Mouse (Mus musculus) midbrain, postnatal 0 days (tissue): ENCODE data around the gene Xpc. TPM values are rescaled to one million over a fixed set of nuclear protein-coding genes. Genes with fewer than 3 reads are reported as not detected.
A peak's percentile ranks its signal among the peaks of the same experiment; 100 is the strongest.

Experiments
- ATAC-seq: fragments of 200-750 bp; cut with Nextera tagmentation; 2 replicates; pipeline ENCODE4 v1.8.0; 2017; ENCODE audit warnings: moderate number of reproducible peaks, mild to moderate bottlenecking, moderate TSS enrichment, moderate library complexity; ENCODE audit not compliant: low FRiP score
- DNase-seq: peaks from one replicate; pipeline ENCODE4 v3.0.0-alpha.2; 2015; ENCODE audit warnings: low spot score
- H3K27ac ChIP-seq: fragments of 300-500 bp; sonication (generic); 2 replicates; pipeline ENCODE4 v1.5.1; 2014; ENCODE audit warnings: low read depth, mild to moderate bottlenecking, low read length, mixed read lengths
- H3K27me3 ChIP-seq: fragments of 300-500 bp; sonication (generic); 2 replicates; pipeline ENCODE4 v1.6.1; 2014; ENCODE audit warnings: low read length, control low read depth, mixed read lengths; ENCODE audit not compliant: insufficient read depth
- H3K36me3 ChIP-seq: fragments of 300-500 bp; sonication (generic); 2 replicates; pipeline ENCODE4 v1.6.1; 2014; ENCODE audit warnings: low read length, control low read depth, mixed read lengths; ENCODE audit not compliant: insufficient read depth
- H3K4me1 ChIP-seq: fragments of 300-500 bp; sonication (generic); 2 replicates; pipeline ENCODE4 v1.6.1; 2014; ENCODE audit warnings: mild to moderate bottlenecking, control low read depth, antibody characterized with exemption, low read length, mixed read lengths; ENCODE audit not compliant: insufficient read depth
- H3K4me2 ChIP-seq: fragments of 300-500 bp; sonication (generic); 2 replicates; pipeline ENCODE4 v1.6.1; 2014; ENCODE audit warnings: low read depth, mild to moderate bottlenecking, low read length, mixed read lengths; ENCODE audit not compliant: poor library complexity, severe bottlenecking
- H3K4me3 ChIP-seq: fragments of 300-500 bp; sonication (generic); 2 replicates; pipeline ENCODE4 v1.5.1; 2014; ENCODE audit warnings: low read depth, mild to moderate bottlenecking, low read length, moderate library complexity
- H3K9ac ChIP-seq: fragments of 300-500 bp; sonication (generic); replicated peaks from 2 replicates; pipeline ENCODE4 v1.6.1; 2014; ENCODE audit warnings: mild to moderate bottlenecking, low read length, moderate library complexity, mixed read lengths; ENCODE audit not compliant: poor library complexity, severe bottlenecking
- H3K9me3 ChIP-seq: fragments of 300-500 bp; sonication (generic); 2 replicates; pipeline ENCODE4 v1.6.1; 2016; ENCODE audit warnings: low read length, control low read depth
- CTCF ChIP-seq: IDR thresholded peaks from 2 replicates; pipeline ENCODE4 v1.5.1; 2016; ENCODE audit warnings: antibody characterized with exemption, mild to moderate bottlenecking
- WGBS: fragments of 180-500 bp; shearing (Covaris S2); extraction: QIAGEN DNeasy Blood & Tissue Kit; methylation state at CpG from one replicate; pipeline ENCODE4 v1.1.7; 2014; 5-methylcytosine and 5-hydroxymethylcytosine counted together
- polyA plus RNA-seq: library from polyadenylated mRNA; unstranded; fragments of >200 nt; fragmentation: Nextera tagmentation; extraction: Ambion mirVana; gene quantifications from 2 replicates; pipeline ENCODE4 v1.2.1, GENCODE M21; 2015
- total RNA-seq: library from RNA; depleted of rRNA; stranded (reverse); fragments of >200 nt; gene quantifications from 2 replicates; pipeline ENCODE4 v1.2.3, GENCODE M21; 2014; rRNA removed

The Xpc gene
- total and polyA plus RNA-seq, 2 experiments from 2014 or later = 12.3 to 14.3 TPM

GRCm38 (mm10) chr6:91445316-91445715 lies 70.4 kb downstream of the Xpc start:
- H3K9me3 ChIP-seq = no peaks in the 10 kb centered on the region
- no peaks in the 10 kb centered on the region for H3K27me3 ChIP-seq
- H3K4me2 ChIP-seq = no peak overlapping the region
- no peak overlapping the region for H3K27ac ChIP-seq
- no peak for ATAC-seq
- WGBS = 69% methylated on average over 3 of the region's 3 CpGs
- H3K4me3 ChIP-seq = no peak overlapping the region
- no peak overlapping the region for H3K9ac ChIP-seq
- TF ChIP-seq CTCF = no peak
- H3K36me3 ChIP-seq = no peaks in the 10 kb centered on the region
- DNase-seq = no peak
- peaks cover 3% of the 10 kb centered on the region for H3K4me1 ChIP-seq

- DNase-seq = peak; percentile 26
- no peak for TF ChIP-seq CTCF
These were observed 74.5 kb downstream of the Xpc start for GRCm38 (mm10) chr6:91441145-91441662.

GRCm38 (mm10) chr6:91440474-91441144 lies 75.1 kb downstream of the Xpc start:
- DNase-seq = peak; percentile 98
- ATAC-seq = peak; percentile 95
- H3K4me1 ChIP-seq = peaks cover 3% of the 10 kb centered on the region
- no peaks in the 10 kb centered on the region for H3K9me3 ChIP-seq
- H3K4me2 ChIP-seq = peak overlapping the region; percentile 78
- peak overlapping the region; percentile 77 for H3K27ac ChIP-seq
- H3K36me3 ChIP-seq = no peaks in the 10 kb centered on the region
- H3K9ac ChIP-seq = peak overlapping the region; percentile 59
- H3K27me3 ChIP-seq = no peaks in the 10 kb centered on the region
- peak overlapping the region; percentile 46 for H3K4me3 ChIP-seq
- no peak for TF ChIP-seq CTCF
- 2% methylated on average over 30 of the region's 30 CpGs for WGBS

More at GRCm38 (mm10) chr6:91441145-91441662, 74.5 kb downstream of the Xpc start:
- WGBS = 8% methylated on average over 19 of the region's 19 CpGs
- Histone ChIP-seq H3K4me1 (peaks cover 3% of the 10 kb centered on the region), H3K36me3 (no peaks in the 10 kb centered on the region), H3K9ac (peak overlapping the region; percentile 59), H3K9me3 (no peaks in the 10 kb centered on the region), H3K4me2 (peak overlapping the region; percentile 78), H3K27me3 (no peaks in the 10 kb centered on the region), H3K27ac (peak overlapping the region; percentile 77), H3K4me3 (peak overlapping the region; percentile 46)
- ATAC-seq = peak; percentile 75

Other genes starting within 250 kb of the Xpc start
- 12.9 TPM in 2 replicates for gene Wnt7a, start 104.5 kb downstream of the Xpc start, total RNA-seq
- gene Wnt7a, start 104.5 kb downstream of the Xpc start, polyA plus RNA-seq = 6.4 and 8.5 TPM in 2 replicates
- gene Chchd4, start 42.3 kb downstream of the Xpc start, total RNA-seq = 17.8 and 20.8 TPM in 2 replicates
- 36.2 and 38.2 TPM in 2 replicates for gene Chchd4, start 42.3 kb downstream of the Xpc start, polyA plus RNA-seq
- gene Tmem43, start 42.2 kb downstream of the Xpc start, total RNA-seq = 90.0 and 90.2 TPM in 2 replicates
- gene Tmem43, start 42.2 kb downstream of the Xpc start, polyA plus RNA-seq = 57.2 and 58.7 TPM in 2 replicates
- gene Lsm3, start within 50 bp of the Xpc start, total RNA-seq = 38.6 and 53.8 TPM in 2 replicates
- gene Lsm3, start within 50 bp of the Xpc start, polyA plus RNA-seq = 169 and 170 TPM in 2 replicates
- gene Slc6a6, start 168.2 kb upstream of the Xpc start, total RNA-seq = 105 and 147 TPM in 2 replicates
- 123 and 146 TPM in 2 replicates for gene Slc6a6, start 168.2 kb upstream of the Xpc start, polyA plus RNA-seq